In the genomic region with DNA sequence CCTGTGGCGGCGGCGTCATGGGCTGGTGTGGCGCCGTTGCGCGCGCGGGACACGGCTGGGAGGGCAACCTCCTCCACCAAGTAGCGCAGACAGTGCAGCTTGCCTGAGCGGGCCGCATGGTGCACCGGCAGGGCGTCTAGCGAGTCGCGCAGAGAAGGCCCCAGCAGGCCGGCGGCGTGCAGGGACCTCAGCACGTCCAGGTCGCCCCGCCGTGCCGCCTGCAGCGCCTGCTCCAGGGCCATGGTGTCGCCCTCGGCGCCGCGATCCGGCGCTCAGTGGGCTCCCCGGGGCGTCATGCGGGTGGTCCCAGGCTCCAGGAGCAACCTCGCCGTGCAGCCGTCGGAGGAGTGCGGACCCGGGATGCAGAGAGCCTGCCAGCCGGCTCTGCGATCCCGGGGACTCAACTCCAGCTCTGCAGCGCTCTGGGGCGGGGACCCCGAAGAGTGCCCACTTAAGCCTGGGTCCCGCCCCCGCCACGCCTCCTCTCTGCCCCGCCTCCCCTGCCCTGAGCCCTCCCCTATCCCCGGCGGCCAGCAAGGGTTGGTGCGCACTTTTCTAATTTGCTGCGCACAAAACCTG, we compare ENCODE assay signal across 8 mouse cellular contexts. TPM values are rescaled to one million over a fixed set of nuclear protein-coding genes. Genes with fewer than 3 reads are reported as not detected.
DNase-seq lines count a peak whose midpoint lies in the region; ATAC-seq lines count a peak whose summit lies in the region.

Espn (minus strand) TSS at position 406 of the 579 bp plus-strand sequence.

- 1% methylated on average over 57 of the region's 57 CpGs for WGBS in embryonic facial prominence, embryonic 15.5 days
- under 1% methylated on average over 55 of the region's 57 CpGs for WGBS in hindbrain, embryonic 13.5 days
- WGBS in liver, embryonic 13.5 days (ENCODE audit: insufficient replicate concordance): 1% methylated on average over 57 of the region's 57 CpGs

- H3K9ac ChIP-seq in embryonic facial prominence, embryonic 15.5 days: no peak within 1 kb of the TSS
- H3K9ac ChIP-seq in hindbrain, embryonic 13.5 days: no peak within 1 kb of the TSS; the same call in 1 of the 2 replicates
- H3K9ac ChIP-seq in liver, embryonic 13.5 days: peak within 1 kb of the TSS; percentile 60

- H3K4me1 ChIP-seq in embryonic facial prominence, embryonic 15.5 days: peaks cover 23% of the 10 kb centered on the region
- H3K4me1 ChIP-seq in hindbrain, embryonic 13.5 days (replicated peaks): peaks cover 13% of the 10 kb centered on the region
- peaks cover 43% of the 10 kb centered on the region for H3K4me1 ChIP-seq in liver, embryonic 13.5 days (replicated peaks)

- no peak within 1 kb of the TSS for H3K27ac ChIP-seq in embryonic facial prominence, embryonic 15.5 days (replicated peaks)
- no peak within 1 kb of the TSS for H3K27ac ChIP-seq in hindbrain, embryonic 13.5 days
- H3K27ac ChIP-seq in liver, embryonic 13.5 days: no peak within 1 kb of the TSS

- ATAC-seq in embryonic facial prominence, embryonic 15.5 days (ENCODE audit: insufficient number of reproducible peaks, low FRiP score, low TSS enrichment, low read depth): peak; percentile 58; the same call in 1 of the 2 replicates
- ATAC-seq in hindbrain, embryonic 13.5 days (ENCODE audit: low FRiP score): peak; percentile 65
- ATAC-seq in liver, embryonic 13.5 days (ENCODE audit: low read depth): peak; percentile 75

- peak; percentile 47 to 63 for DNase-seq in adrenal gland, adult 18-20 months (ENCODE audit: low spot score in 2 of 2)
- DNase-seq in adrenal gland, postnatal 4 days (ENCODE audit: low spot score in 2 of 2): no peak
- DNase-seq in liver, embryonic 13.5 days: peak; percentile 46
- peak; percentile 69 for DNase-seq in neural tube, embryonic 10.5 days (ENCODE audit: extremely low spot score, low spot score)
- peak; percentile 54 for DNase-seq in urinary bladder, adult 2 months (ENCODE audit: low spot score)
- DNase-seq in left cerebral cortex, adult 8-10 months (ENCODE audit: low spot score in 2 of 2): no peak

- H3K4me2 ChIP-seq in embryonic facial prominence, embryonic 15.5 days (replicated peaks): peak within 1 kb of the TSS; percentile 65
- peak within 1 kb of the TSS; percentile 50 for H3K4me2 ChIP-seq in hindbrain, embryonic 13.5 days
- peak within 1 kb of the TSS; percentile 81 for H3K4me2 ChIP-seq in liver, embryonic 13.5 days

- peak within 1 kb of the TSS; percentile 43 for H3K4me3 ChIP-seq in embryonic facial prominence, embryonic 15.5 days (replicated peaks)
- peak within 1 kb of the TSS; percentile 34 for H3K4me3 ChIP-seq in hindbrain, embryonic 13.5 days
- H3K4me3 ChIP-seq in liver, embryonic 13.5 days (replicated peaks): peak within 1 kb of the TSS; percentile 61

- H3K9me3 ChIP-seq in embryonic facial prominence, embryonic 15.5 days (replicated peaks): no peaks in the 10 kb centered on the region
- H3K9me3 ChIP-seq in hindbrain, embryonic 13.5 days: no peaks in the 10 kb centered on the region
- no peaks in the 10 kb centered on the region for H3K9me3 ChIP-seq in liver, embryonic 13.5 days (replicated peaks)

- H3K27me3 ChIP-seq in embryonic facial prominence, embryonic 15.5 days: peaks cover 74% of the 10 kb centered on the region
- peaks cover 88% of the 10 kb centered on the region for H3K27me3 ChIP-seq in hindbrain, embryonic 13.5 days
- peaks cover 69% of the 10 kb centered on the region for H3K27me3 ChIP-seq in liver, embryonic 13.5 days

- no peaks in the 10 kb centered on the region for H3K36me3 ChIP-seq in embryonic facial prominence, embryonic 15.5 days
- no peaks in the 10 kb centered on the region for H3K36me3 ChIP-seq in hindbrain, embryonic 13.5 days
- no peaks in the 10 kb centered on the region for H3K36me3 ChIP-seq in liver, embryonic 13.5 days

RNA-seq across cellular contexts. Expression of gene Espn, which starts in this region (rescaled TPM):
- 1 to 10 TPM; 1.9 to 3.3 TPM for total RNA-seq in adrenal gland, adult 18-20 months (2021)
- total RNA-seq in adrenal gland, postnatal 4 days (2021): 1 to 10 TPM; 1.0 to 5.1 TPM
- 7.5 TPM in 2 replicates for polyA plus RNA-seq in embryonic facial prominence, embryonic 15.5 days (2015; fragmentation: Nextera tagmentation; extraction: Ambion mirVana)
- polyA plus RNA-seq in hindbrain, embryonic 13.5 days (2015; fragmentation: Nextera tagmentation; extraction: Ambion mirVana): 0.09 and 0.22 TPM in 2 replicates
- polyA plus RNA-seq in liver, embryonic 13.5 days (2015; fragmentation: Nextera tagmentation; extraction: Ambion mirVana): 1.8 and 2.1 TPM in 2 replicates
- 6.0 and 7.8 TPM in 2 replicates for polyA plus RNA-seq in urinary bladder, adult 2 months (2012; rRNA removed)
- 1 to 10 TPM; 2.1 to 3.2 (median 2.6) TPM for total RNA-seq in left cerebral cortex, adult 8-10 months (2022)

Comparison
In these comparisons a context has a peak if more than half of its experiments do, and no peak if none do; other contexts are left out.
1. DNase-seq: peak in adrenal gland, adult 18-20 months (2 of 2), liver, embryonic 13.5 days (single experiment), neural tube, embryonic 10.5 days (single experiment) and urinary bladder, adult 2 months (single experiment); none in adrenal gland, postnatal 4 days (0 of 2) and left cerebral cortex, adult 8-10 months (0 of 2).
2. Peak in ATAC-seq, H3K4me3 ChIP-seq and H3K4me2 ChIP-seq in hindbrain, embryonic 13.5 days; RNA of the gene not detected or under 1 TPM.
3. Peak in every context shown above with its lines, with median percentiles within 50 percentile points of each other: ATAC-seq, H3K4me2 ChIP-seq and H3K4me3 ChIP-seq.